Mouse (Mus musculus): ENCODE data around the gene Cryl1. TPM values are rescaled to one million over a fixed set of nuclear protein-coding genes. Genes with fewer than 3 reads are reported as not detected.

The Cryl1 gene
- total and polyA plus RNA-seq, 2 experiments = 33.0 to 34.9 TPM

- WGBS = 83% methylated on average over 3 of the region's 3 CpGs
- no peaks in the 10 kb centered on the region for H3K79me2 ChIP-seq (ENCODE audit: control insufficient read depth, insufficient read depth, low read length)
- no peaks in the 10 kb centered on the region for H3K36me3 ChIP-seq (ENCODE audit: control insufficient read depth, insufficient read depth, low read length)
- H3K4me3 ChIP-seq (ENCODE audit: insufficient read depth, low read depth, low read length) = no peak overlapping the region
- no peaks in the 10 kb centered on the region for H3K4me1 ChIP-seq (ENCODE audit: control insufficient read depth, insufficient read depth, low read length)
- no peaks in the 10 kb centered on the region for H3K27me3 ChIP-seq (ENCODE audit: control insufficient read depth, insufficient read depth, low read length)
- TF ChIP-seq CTCF (IDR thresholded peaks at IDR 0.05; ENCODE audit: low read depth, low read length) (no peak), POLR2A (IDR thresholded peaks at IDR 0.05; ENCODE audit: extremely low read depth, insufficient read depth, low read length) (no peak)
- DNase-seq (ENCODE audit: extremely low read depth, low read depth, low spot score) = no peak
- H3K27ac ChIP-seq (replicated peaks; ENCODE audit: insufficient read depth, low read depth, low read length) = no peak overlapping the region
- no peak overlapping the region for H3K9ac ChIP-seq (ENCODE audit: low read depth, low read length)
Measured at GRCm38 (mm10) chr14:57248661-57249060, 149.7 kb downstream of the Cryl1 start.

- Histone ChIP-seq H3K36me3 (ENCODE audit: control insufficient read depth, insufficient read depth, low read length) (no peaks in the 10 kb centered on the region), H3K9ac (ENCODE audit: low read depth, low read length) (no peak overlapping the region), H3K79me2 (ENCODE audit: control insufficient read depth, insufficient read depth, low read length) (no peaks in the 10 kb centered on the region), H3K4me3 (ENCODE audit: insufficient read depth, low read depth, low read length) (no peak overlapping the region), H3K27me3 (ENCODE audit: control insufficient read depth, insufficient read depth, low read length) (no peaks in the 10 kb centered on the region), H3K27ac (replicated peaks; ENCODE audit: insufficient read depth, low read depth, low read length) (no peak overlapping the region), H3K4me1 (ENCODE audit: control insufficient read depth, insufficient read depth, low read length) (no peaks in the 10 kb centered on the region)
- DNase-seq (ENCODE audit: extremely low read depth, low read depth, low spot score) = no peak
- WGBS = 83% methylated on average over 6 of the region's 6 CpGs
- TF ChIP-seq CTCF (IDR thresholded peaks at IDR 0.05; ENCODE audit: low read depth, low read length) = no peak
- TF ChIP-seq POLR2A (IDR thresholded peaks at IDR 0.05; ENCODE audit: extremely low read depth, insufficient read depth, low read length) = no peak
Measured at GRCm38 (mm10) chr14:57246575-57246974, 151.8 kb downstream of the Cryl1 start.

GRCm38 (mm10) chr14:57242978-57243377 is 155.4 kb downstream of the Cryl1 start:
- H3K9ac ChIP-seq (ENCODE audit: low read depth, low read length) = no peak overlapping the region
- no peak for TF ChIP-seq CTCF (IDR thresholded peaks at IDR 0.05; ENCODE audit: low read depth, low read length)
- H3K36me3 ChIP-seq (ENCODE audit: control insufficient read depth, insufficient read depth, low read length) = no peaks in the 10 kb centered on the region
- H3K4me1 ChIP-seq (ENCODE audit: control insufficient read depth, insufficient read depth, low read length) = no peaks in the 10 kb centered on the region
- 73% methylated on average over 5 of the region's 5 CpGs for WGBS
- H3K79me2 ChIP-seq (ENCODE audit: control insufficient read depth, insufficient read depth, low read length) = no peaks in the 10 kb centered on the region
- no peaks in the 10 kb centered on the region for H3K27me3 ChIP-seq (ENCODE audit: control insufficient read depth, insufficient read depth, low read length)
- DNase-seq (ENCODE audit: extremely low read depth, low read depth, low spot score) = no peak
- H3K27ac ChIP-seq (replicated peaks; ENCODE audit: insufficient read depth, low read depth, low read length) = no peak overlapping the region
- H3K4me3 ChIP-seq (ENCODE audit: insufficient read depth, low read depth, low read length) = no peak overlapping the region

GRCm38 (mm10) chr14:57235276-57235675 is 163.1 kb downstream of the Cryl1 start:
- 85% methylated on average over 11 of the region's 11 CpGs for WGBS
- H3K27me3 ChIP-seq (ENCODE audit: control insufficient read depth, insufficient read depth, low read length) = no peaks in the 10 kb centered on the region
- H3K27ac ChIP-seq (replicated peaks; ENCODE audit: insufficient read depth, low read depth, low read length) = no peak overlapping the region
- H3K4me3 ChIP-seq (ENCODE audit: insufficient read depth, low read depth, low read length) = no peak overlapping the region
- H3K4me1 ChIP-seq (ENCODE audit: control insufficient read depth, insufficient read depth, low read length) = no peaks in the 10 kb centered on the region
- TF ChIP-seq POLR2A (IDR thresholded peaks at IDR 0.05; ENCODE audit: extremely low read depth, insufficient read depth, low read length) (no peak), CTCF (IDR thresholded peaks at IDR 0.05; ENCODE audit: low read depth, low read length) (no peak)
- H3K79me2 ChIP-seq (ENCODE audit: control insufficient read depth, insufficient read depth, low read length) = no peaks in the 10 kb centered on the region
- DNase-seq (ENCODE audit: extremely low read depth, low read depth, low spot score) = no peak
- H3K9ac ChIP-seq (ENCODE audit: low read depth, low read length) = no peak overlapping the region
- no peaks in the 10 kb centered on the region for H3K36me3 ChIP-seq (ENCODE audit: control insufficient read depth, insufficient read depth, low read length)

GRCm38 (mm10) chr14:57234711-57235110 is 163.6 kb downstream of the Cryl1 start:
- 45% methylated on average over 4 of the region's 4 CpGs for WGBS
- H3K36me3 ChIP-seq (ENCODE audit: control insufficient read depth, insufficient read depth, low read length) = no peaks in the 10 kb centered on the region
- no peak overlapping the region for H3K9ac ChIP-seq (ENCODE audit: low read depth, low read length)
- H3K4me1 ChIP-seq (ENCODE audit: control insufficient read depth, insufficient read depth, low read length) = no peaks in the 10 kb centered on the region
- H3K27me3 ChIP-seq (ENCODE audit: control insufficient read depth, insufficient read depth, low read length) = no peaks in the 10 kb centered on the region
- no peak for TF ChIP-seq POLR2A (IDR thresholded peaks at IDR 0.05; ENCODE audit: extremely low read depth, insufficient read depth, low read length)
- no peak for TF ChIP-seq CTCF (IDR thresholded peaks at IDR 0.05; ENCODE audit: low read depth, low read length)
- no peaks in the 10 kb centered on the region for H3K79me2 ChIP-seq (ENCODE audit: control insufficient read depth, insufficient read depth, low read length)
- H3K27ac ChIP-seq (replicated peaks; ENCODE audit: insufficient read depth, low read depth, low read length) = no peak overlapping the region
- H3K4me3 ChIP-seq (ENCODE audit: insufficient read depth, low read depth, low read length) = no peak overlapping the region
- no peak for DNase-seq (ENCODE audit: extremely low read depth, low read depth, low spot score)

- TF ChIP-seq POLR2A (IDR thresholded peaks at IDR 0.05; ENCODE audit: extremely low read depth, insufficient read depth, low read length) (no peak), CTCF (IDR thresholded peaks at IDR 0.05; ENCODE audit: low read depth, low read length) (no peak)
- WGBS = 74% methylated on average over 6 of the region's 6 CpGs
- H3K27me3 ChIP-seq (ENCODE audit: control insufficient read depth, insufficient read depth, low read length) = no peaks in the 10 kb centered on the region
Measured at GRCm38 (mm10) chr14:57230264-57231015, 167.9 kb downstream of the Cryl1 start.

More at GRCm38 (mm10) chr14:57230264-57231015, 167.9 kb downstream of the Cryl1 start:
- DNase-seq (ENCODE audit: extremely low read depth, low read depth, low spot score) = no peak
- H3K4me3 ChIP-seq (ENCODE audit: insufficient read depth, low read depth, low read length) = no peak overlapping the region
- no peak overlapping the region for H3K9ac ChIP-seq (ENCODE audit: low read depth, low read length)
- no peaks in the 10 kb centered on the region for H3K79me2 ChIP-seq (ENCODE audit: control insufficient read depth, insufficient read depth, low read length)
- H3K36me3 ChIP-seq (ENCODE audit: control insufficient read depth, insufficient read depth, low read length) = no peaks in the 10 kb centered on the region
- H3K4me1 ChIP-seq (ENCODE audit: control insufficient read depth, insufficient read depth, low read length) = no peaks in the 10 kb centered on the region
- H3K27ac ChIP-seq (replicated peaks; ENCODE audit: insufficient read depth, low read depth, low read length) = no peak overlapping the region

Other genes with a start within 250 kb of the Cryl1 start
- gene Ift88, start 25.5 kb upstream of the Cryl1 start, total RNA-seq (2014; rRNA removed) = 4.8 and 6.0 TPM in 2 replicates
- gene Ift88, start 25.5 kb upstream of the Cryl1 start, polyA plus RNA-seq (2012; rRNA removed) = 2.1 and 2.5 TPM in 2 replicates
- not detected in 2 replicates for gene Il17d, start 126.2 kb upstream of the Cryl1 start, total RNA-seq (2014; rRNA removed)
- gene Il17d, start 126.2 kb upstream of the Cryl1 start, polyA plus RNA-seq (2012; rRNA removed) = 0.17 TPM in 2 replicates
- 11.6 and 11.7 TPM in 2 replicates for gene Eef1akmt1, start 173.1 kb upstream of the Cryl1 start, total RNA-seq (2014; rRNA removed)
- gene Eef1akmt1, start 173.1 kb upstream of the Cryl1 start, polyA plus RNA-seq (2012; rRNA removed) = 5.6 and 6.2 TPM in 2 replicates